Mouse (Mus musculus): ENCODE data around the gene Stk11. TPM values are rescaled to one million over a fixed set of nuclear protein-coding genes. Genes with fewer than 3 reads are reported as not detected.

The Stk11 gene
- polyA plus RNA-seq, 1 experiment from 2014 or later: 23.2 TPM

GRCm38 (mm10) chr10:80094684-80095083 lies 20.9 kb upstream of the Stk11 start:
- no peak for DNase-seq (ENCODE audit: low spot score)

GRCm38 (mm10) chr10:80095547-80095946 lies 20.1 kb upstream of the Stk11 start:
- DNase-seq (ENCODE audit: low spot score): no peak

GRCm38 (mm10) chr10:80097275-80097674 lies 18.3 kb upstream of the Stk11 start:
- no peak for DNase-seq (ENCODE audit: low spot score)

GRCm38 (mm10) chr10:80098630-80099029 lies 17.0 kb upstream of the Stk11 start:
- no peak for DNase-seq (ENCODE audit: low spot score)

GRCm38 (mm10) chr10:80100982-80101381 lies 14.6 kb upstream of the Stk11 start:
- no peak for DNase-seq (ENCODE audit: low spot score)

- peak; percentile 89 for DNase-seq (ENCODE audit: low spot score)
Measured at GRCm38 (mm10) chr10:80102216-80102915, 13.2 kb upstream of the Stk11 start.

GRCm38 (mm10) chr10:80103032-80103431 lies 12.6 kb upstream of the Stk11 start:
- DNase-seq (ENCODE audit: low spot score): no peak

- DNase-seq (ENCODE audit: low spot score): no peak
Measured at GRCm38 (mm10) chr10:80104181-80104580, 11.4 kb upstream of the Stk11 start.

- no peak for DNase-seq (ENCODE audit: low spot score)
Measured at GRCm38 (mm10) chr10:80105460-80105859, 10.1 kb upstream of the Stk11 start, which contains the start of gene Sbno2. Sbno2 (minus strand) TSS chr10:80105571.

- DNase-seq (ENCODE audit: low spot score): no peak
Measured at GRCm38 (mm10) chr10:80105926-80106325, 9.7 kb upstream of the Stk11 start.

- no peak for DNase-seq (ENCODE audit: low spot score)
Measured at GRCm38 (mm10) chr10:80107678-80108077, 7.9 kb upstream of the Stk11 start.

- peak; percentile 87 for DNase-seq (ENCODE audit: low spot score)
Measured at GRCm38 (mm10) chr10:80114341-80115284, 990 bp upstream of the Stk11 start.

GRCm38 (mm10) chr10:80115944-80116335 lies 337 bp downstream of the Stk11 start:
- no peak for DNase-seq (ENCODE audit: low spot score)

- DNase-seq (ENCODE audit: low spot score): peak; percentile 19
Measured at GRCm38 (mm10) chr10:80116563-80116926, 942 bp downstream of the Stk11 start.

GRCm38 (mm10) chr10:80116927-80117691 lies 1.5 kb downstream of the Stk11 start:
- no peak for DNase-seq (ENCODE audit: low spot score)

- DNase-seq (ENCODE audit: low spot score): peak; percentile 20
Measured at GRCm38 (mm10) chr10:80117736-80118135, 2.1 kb downstream of the Stk11 start.

GRCm38 (mm10) chr10:80118552-80118951 lies 2.9 kb downstream of the Stk11 start:
- DNase-seq (ENCODE audit: low spot score): peak; percentile 12

GRCm38 (mm10) chr10:80120146-80120545 lies 4.5 kb downstream of the Stk11 start:
- no peak for DNase-seq (ENCODE audit: low spot score)

- no peak for DNase-seq (ENCODE audit: low spot score)
Measured at GRCm38 (mm10) chr10:80121639-80122038, 6.0 kb downstream of the Stk11 start.

GRCm38 (mm10) chr10:80123932-80124562 lies 8.4 kb downstream of the Stk11 start:
- DNase-seq (ENCODE audit: low spot score): no peak

GRCm38 (mm10) chr10:80127920-80128319 lies 12.3 kb downstream of the Stk11 start:
- no peak for DNase-seq (ENCODE audit: low spot score)

Measured in thymus, postnatal 0 days (tissue).